Mouse (Mus musculus): Measurements from ENCODE around the gene Gm21093.
"Not testable (repeated sequence)": the region's sequence is repeated elsewhere in the genome, so short reads cannot be mapped to it uniquely, and the experiment has no call there.

Gene Gm21093

DNA sequence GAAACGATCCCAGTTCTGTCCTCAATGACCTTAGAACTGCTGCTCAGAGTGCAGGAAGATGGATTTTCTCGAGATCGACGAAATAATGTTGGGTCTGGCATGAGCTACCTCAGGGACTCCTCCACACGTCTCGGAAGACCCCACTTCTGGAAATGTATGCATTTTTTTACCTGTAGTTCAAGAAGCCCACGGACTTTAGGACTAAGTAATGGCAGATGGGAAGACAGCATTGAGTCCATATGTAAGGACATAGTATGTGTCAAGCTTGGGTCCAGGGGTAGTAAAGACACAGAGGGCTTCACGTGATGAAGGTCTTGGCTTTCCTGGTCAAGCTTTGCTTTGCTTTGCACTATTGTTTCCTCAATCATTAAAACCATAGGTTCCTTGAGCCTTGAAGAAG, at the start of gene Gm21093:
Gm21093 (minus strand) TSS at position 101 of the 400 bp plus-strand sequence.
- DNase-seq, result not testable (repeated sequence)

Data from layer of hippocampus, adult 9-11 months (tissue).